Mouse (Mus musculus) kidney, adult 18-20 months (tissue): ENCODE measurements around the gene 1700010B08Rik.

Experiments
- DNase-seq: peaks from one replicate; pipeline ENCODE4 v3.0.0; 2021

Gene 1700010B08Rik

GRCm38 (mm10) chr2:173724382-173724781 is 5.2 kb downstream of the 1700010B08Rik start:
- DNase-seq = no peak

GRCm38 (mm10) chr2:173724940-173725807 is 6.0 kb downstream of the 1700010B08Rik start:
- no peak for DNase-seq

- no peak for DNase-seq
Measured at GRCm38 (mm10) chr2:173725819-173726218, 6.6 kb downstream of the 1700010B08Rik start.

GRCm38 (mm10) chr2:173730444-173730966 is 11.3 kb downstream of the 1700010B08Rik start:
- DNase-seq = no peak

GRCm38 (mm10) chr2:173734426-173734825 is 15.2 kb downstream of the 1700010B08Rik start:
- DNase-seq = no peak

GRCm38 (mm10) chr2:173737222-173737989 is 18.2 kb downstream of the 1700010B08Rik start, which contains the start of gene Vapb:
Gene Vapb, plus strand, starts transcription at chr2:173737511.
- peak; percentile 99 for DNase-seq

- DNase-seq = no peak
Measured at GRCm38 (mm10) chr2:173738232-173738631, 19.0 kb downstream of the 1700010B08Rik start.

GRCm38 (mm10) chr2:173739107-173739506 is 19.9 kb downstream of the 1700010B08Rik start:
- no peak for DNase-seq

- DNase-seq = no peak
Measured at GRCm38 (mm10) chr2:173742090-173742489, 22.9 kb downstream of the 1700010B08Rik start.

GRCm38 (mm10) chr2:173742744-173743143 is 23.5 kb downstream of the 1700010B08Rik start:
- DNase-seq = no peak

GRCm38 (mm10) chr2:173744070-173744815 is 25.0 kb downstream of the 1700010B08Rik start:
- DNase-seq = no peak

GRCm38 (mm10) chr2:173748961-173749659 is 29.9 kb downstream of the 1700010B08Rik start:
- no peak for DNase-seq

GRCm38 (mm10) chr2:173755433-173756144 is 36.4 kb downstream of the 1700010B08Rik start:
- no peak for DNase-seq

GRCm38 (mm10) chr2:173757624-173758155 is 38.5 kb downstream of the 1700010B08Rik start:
- DNase-seq = no peak

GRCm38 (mm10) chr2:173760607-173761006 is 41.4 kb downstream of the 1700010B08Rik start:
- DNase-seq = no peak

- no peak for DNase-seq
Measured at GRCm38 (mm10) chr2:173764629-173765028, 45.4 kb downstream of the 1700010B08Rik start.

- no peak for DNase-seq
Measured at GRCm38 (mm10) chr2:173767959-173768595, 48.9 kb downstream of the 1700010B08Rik start.

GRCm38 (mm10) chr2:173769183-173769582 is 50.0 kb downstream of the 1700010B08Rik start:
- no peak for DNase-seq

- DNase-seq = no peak
Measured at GRCm38 (mm10) chr2:173770620-173771019, 51.4 kb downstream of the 1700010B08Rik start.
